Mouse (Mus musculus): ENCODE data around the gene Selenok. TPM values are rescaled to one million over a fixed set of nuclear protein-coding genes. Genes with fewer than 3 reads are reported as not detected.

Gene Selenok
- total and polyA plus RNA-seq, 3 experiments = 49.8 to 71.1 TPM; not detected in 1

- TF ChIP-seq USF1 (IDR thresholded peaks at IDR 0.05; ENCODE audit: low read depth, low read length) (no peak), UBTF (IDR thresholded peaks at IDR 0.05; ENCODE audit: borderline replicate concordance, insufficient read depth, low read depth, low read length) (no peak), GATA1 (IDR thresholded peaks at IDR 0.05; ENCODE audit: low read depth, low read length) (peak; percentile 66), MXI1 (IDR thresholded peaks at IDR 0.05; ENCODE audit: low read depth, low read length) (peak; percentile 42; the same call in 1 of the 2 replicates), MYC (IDR thresholded peaks at IDR 0.05; ENCODE audit: low read depth, low read length) (no peak), POLR2A (IDR thresholded peaks at IDR 0.05; ENCODE audit: control insufficient read depth in 1 of 2, insufficient read depth in 1 of 2, low read depth in 1 of 2, low read length in 2 of 2, poor library complexity in 1 of 2) (no peak), CTCF (IDR thresholded peaks at IDR 0.05 in 2 of 3, conservative IDR thresholded peaks at IDR 0.05 in 1 of 3; ENCODE audit: control insufficient read depth in 1 of 3, insufficient read depth in 1 of 3, low read depth in 2 of 3, low read length in 3 of 3, poor library complexity in 1 of 3, severe bottlenecking in 1 of 3) (no peak), CHD1 (IDR thresholded peaks at IDR 0.05; ENCODE audit: low read depth, low read length) (no peak), ZKSCAN1 (IDR thresholded peaks at IDR 0.05; ENCODE audit: low read depth, low read length) (no peak)
Measured at GRCm38 (mm10) chr14:30024387-30024786, 56.3 kb downstream of the Selenok start (continued).

Other genes starting within 250 kb of the Selenok start
- gene Cacna2d3, start 246.4 kb upstream of the Selenok start, total RNA-seq (2012; rRNA removed) = not detected in 2 replicates
- gene Cacna2d3, start 246.4 kb upstream of the Selenok start, polyA plus RNA-seq (2012; ENCODE audit: insufficient read depth in 1 of 2, insufficient read length in 2 of 2, low read depth in 1 of 2, low replicate concordance in 2 of 2, missing spikeins in 1 of 2) = not detected
- 34.7 and 36.4 TPM in 2 replicates for gene Actr8, start 10.0 kb downstream of the Selenok start, total RNA-seq (2012; rRNA removed)
- gene Actr8, start 10.0 kb downstream of the Selenok start, polyA plus RNA-seq (2012; ENCODE audit: insufficient read depth in 1 of 2, insufficient read length in 2 of 2, low read depth in 1 of 2, low replicate concordance in 2 of 2, missing spikeins in 1 of 2) = 10 to 100 TPM in 1 of 2 experiments, not detected in 1; 31.0 TPM
- gene Il17rb, start 40.6 kb downstream of the Selenok start, total RNA-seq (2012; rRNA removed) = 0.08 and 0.10 TPM in 2 replicates
- under 1 TPM in 1 of 2 experiments, not detected in 1; 0.13 TPM for gene Il17rb, start 40.6 kb downstream of the Selenok start, polyA plus RNA-seq (2012; ENCODE audit: insufficient read depth in 1 of 2, insufficient read length in 2 of 2, low read depth in 1 of 2, low replicate concordance in 2 of 2, missing spikeins in 1 of 2)
- not detected in 2 replicates for gene Chdh, start 40.7 kb downstream of the Selenok start, total RNA-seq (2012; rRNA removed)
- not detected for gene Chdh, start 40.7 kb downstream of the Selenok start, polyA plus RNA-seq (2012; ENCODE audit: insufficient read depth in 1 of 2, insufficient read length in 2 of 2, low read depth in 1 of 2, low replicate concordance in 2 of 2, missing spikeins in 1 of 2)

All from MEL (cell line).